Mouse (Mus musculus): ENCODE results near the gene Cpne6. TPM values are rescaled to one million over a fixed set of nuclear protein-coding genes. Genes with fewer than 3 reads are reported as not detected.

Gene Cpne6
- total and polyA plus RNA-seq, 3 experiments = not detected

- no peak overlapping the region for H3K9ac ChIP-seq (ENCODE audit: control insufficient read depth, low read depth, low read length, poor library complexity, severe bottlenecking)
- H3K79me2 ChIP-seq (ENCODE audit: control insufficient read depth, insufficient read depth, low read length, poor library complexity) = no peaks in the 10 kb centered on the region
- peaks cover 13 to 30% of the 10 kb centered on the region in 2 experiments for H3K36me3 ChIP-seq (ENCODE audit: control insufficient read depth in 1 of 2, insufficient read depth in 2 of 2, low read length in 2 of 2)
- peaks cover 0 to 5% of the 10 kb centered on the region in 2 experiments; a peak in 2 of 4 replicates for H3K4me1 ChIP-seq (ENCODE audit: control insufficient read depth in 1 of 2, insufficient read depth in 2 of 2, low read length in 2 of 2)
- TF ChIP-seq NRF1 (IDR thresholded peaks at IDR 0.05; ENCODE audit: insufficient read depth, low read depth, low read length, poor library complexity, severe bottlenecking) (no peak), ZKSCAN1 (IDR thresholded peaks at IDR 0.05; ENCODE audit: low read depth, low read length) (no peak), USF2 (IDR thresholded peaks at IDR 0.05; ENCODE audit: borderline replicate concordance in 1 of 2, insufficient read depth in 1 of 2, low read depth in 1 of 2, low read length in 2 of 2) (no peak), MEF2A (IDR thresholded peaks at IDR 0.05; ENCODE audit: extremely low read depth, insufficient replicate concordance, low read depth, low read length, poor library complexity, severe bottlenecking) (no peak)
- no peak overlapping the region for H3K4me3 ChIP-seq (ENCODE audit: control insufficient read depth in 1 of 2, insufficient read depth in 1 of 2, low read depth in 2 of 2, low read length in 2 of 2)
- no peak for DNase-seq (ENCODE audit: low read depth, low spot score)
- no peaks in the 10 kb centered on the region for H3K27me3 ChIP-seq (ENCODE audit: control insufficient read depth in 1 of 2, insufficient read depth in 2 of 2, low read length in 2 of 2)
- no peaks in the 10 kb centered on the region for H3K9me3 ChIP-seq (replicated peaks; ENCODE audit: insufficient read depth, low read length)
- H3K27ac ChIP-seq (ENCODE audit: control insufficient read depth, low read depth, low read length) = no peak overlapping the region
Measured at GRCm38 (mm10) chr14:55550191-55550590, 39.9 kb downstream of the Cpne6 start.

GRCm38 (mm10) chr14:55551347-55551746 lies 41.1 kb downstream of the Cpne6 start:
- no peak overlapping the region for H3K4me3 ChIP-seq (ENCODE audit: control insufficient read depth in 1 of 2, insufficient read depth in 1 of 2, low read depth in 2 of 2, low read length in 2 of 2)
- no peaks in the 10 kb centered on the region for H3K27me3 ChIP-seq (ENCODE audit: control insufficient read depth in 1 of 2, insufficient read depth in 2 of 2, low read length in 2 of 2)
- H3K27ac ChIP-seq (ENCODE audit: control insufficient read depth, low read depth, low read length) = no peak overlapping the region
- H3K9ac ChIP-seq (ENCODE audit: control insufficient read depth, low read depth, low read length, poor library complexity, severe bottlenecking) = no peak overlapping the region
- H3K9me3 ChIP-seq (replicated peaks; ENCODE audit: insufficient read depth, low read length) = no peaks in the 10 kb centered on the region
- TF ChIP-seq CTCF (IDR thresholded peaks at IDR 0.05 in 2 of 3, conservative IDR thresholded peaks at IDR 0.05 in 1 of 3; ENCODE audit: control insufficient read depth in 1 of 3, insufficient read depth in 1 of 3, low read depth in 2 of 3, low read length in 3 of 3, poor library complexity in 1 of 3, severe bottlenecking in 1 of 3) = no peak
- no peak for TF ChIP-seq TCF12 (IDR thresholded peaks at IDR 0.05; ENCODE audit: low read depth, low read length)
- no peak for TF ChIP-seq SMC3 (IDR thresholded peaks at IDR 0.05; ENCODE audit: low read depth, low read length)
- no peak; the same call in 1 of the 2 replicates for TF ChIP-seq POLR2AphosphoS2 (IDR thresholded peaks at IDR 0.05; ENCODE audit: low read length)
- no peak for TF ChIP-seq UBTF (IDR thresholded peaks at IDR 0.05; ENCODE audit: borderline replicate concordance, insufficient read depth, low read depth, low read length)
- TF ChIP-seq NRF1 (IDR thresholded peaks at IDR 0.05; ENCODE audit: insufficient read depth, low read depth, low read length, poor library complexity, severe bottlenecking) = no peak
- TF ChIP-seq RAD21 (IDR thresholded peaks at IDR 0.05; ENCODE audit: low read depth, low read length) = no peak
- TF ChIP-seq ETS1 (IDR thresholded peaks at IDR 0.05; ENCODE audit: low read depth, low read length) = no peak
- TF ChIP-seq MAZ (IDR thresholded peaks at IDR 0.05; ENCODE audit: low read depth, low read length) = no peak
- no peak for TF ChIP-seq SIN3A (IDR thresholded peaks at IDR 0.05; ENCODE audit: low read length)
- no peak for TF ChIP-seq EP300 (IDR thresholded peaks at IDR 0.05; ENCODE audit: low read depth in 1 of 2, low read length in 2 of 2)
- no peak for TF ChIP-seq POLR2AphosphoS5 (IDR thresholded peaks at IDR 0.05; ENCODE audit: borderline replicate concordance, low read depth, low read length)
- TF ChIP-seq MAX (IDR thresholded peaks at IDR 0.05; ENCODE audit: low read length) = no peak
- no peak for TF ChIP-seq ZNF384 (IDR thresholded peaks at IDR 0.05; ENCODE audit: low read depth, low read length)
- no peak for TF ChIP-seq E2F4 (IDR thresholded peaks at IDR 0.05; ENCODE audit: borderline replicate concordance, low read depth, low read length)
- no peak for TF ChIP-seq MEF2A (IDR thresholded peaks at IDR 0.05; ENCODE audit: extremely low read depth, insufficient replicate concordance, low read depth, low read length, poor library complexity, severe bottlenecking)
- TF ChIP-seq BHLHE40 (IDR thresholded peaks at IDR 0.05; ENCODE audit: borderline replicate concordance, low read depth, low read length) = no peak
- TF ChIP-seq TAL1 (IDR thresholded peaks at IDR 0.05; ENCODE audit: low read length) = no peak
- no peak for TF ChIP-seq RCOR1 (IDR thresholded peaks at IDR 0.05; ENCODE audit: low read depth, low read length)
- TF ChIP-seq ZMIZ1 (IDR thresholded peaks at IDR 0.05; ENCODE audit: low read depth, low read length) = no peak; the same call in 1 of the 2 replicates
- DNase-seq (ENCODE audit: low read depth, low spot score) = no peak
- H3K4me1 ChIP-seq (ENCODE audit: control insufficient read depth in 1 of 2, insufficient read depth in 2 of 2, low read length in 2 of 2) = peaks cover 0 to 12% of the 10 kb centered on the region in 2 experiments; a peak in 2 of 4 replicates
- H3K79me2 ChIP-seq (ENCODE audit: control insufficient read depth, insufficient read depth, low read length, poor library complexity) = no peaks in the 10 kb centered on the region
- H3K36me3 ChIP-seq (ENCODE audit: control insufficient read depth in 1 of 2, insufficient read depth in 2 of 2, low read length in 2 of 2) = peaks cover 13 to 22% of the 10 kb centered on the region in 2 experiments
